Mouse (Mus musculus) forebrain, embryonic 13.5 days (tissue): ENCODE data around the gene Tesmin. TPM values are rescaled to one million over a fixed set of nuclear protein-coding genes. Genes with fewer than 3 reads are reported as not detected.
A peak's percentile ranks its signal among the peaks of the same experiment; 100 is the strongest.

Experiments used
- ATAC-seq: fragments of 200-750 bp; cut with Nextera tagmentation; 2 replicates; pipeline ENCODE4 v1.8.0; 2017
- H3K27ac ChIP-seq: fragments of 300-500 bp; sonication (generic); 2 replicates; pipeline ENCODE4 v1.5.1; 2015; ENCODE audit warnings: inconsistent platforms, mild to moderate bottlenecking, moderate library complexity
- H3K27me3 ChIP-seq: fragments of 300-500 bp; sonication (generic); 2 replicates; pipeline ENCODE4 v1.6.1; 2015; ENCODE audit warnings: mild to moderate bottlenecking, inconsistent platforms
- H3K36me3 ChIP-seq: fragments of 300-500 bp; sonication (generic); 2 replicates; pipeline ENCODE4 v1.6.1; 2015; ENCODE audit warnings: mild to moderate bottlenecking, inconsistent platforms; ENCODE audit not compliant: poor library complexity, severe bottlenecking
- H3K4me1 ChIP-seq: fragments of 300-500 bp; sonication (generic); 2 replicates; pipeline ENCODE4 v1.6.1; 2015; ENCODE audit warnings: inconsistent platforms
- H3K4me2 ChIP-seq: fragments of 300-500 bp; sonication (generic); 2 replicates; pipeline ENCODE4 v1.6.1; 2015; ENCODE audit warnings: inconsistent platforms, mild to moderate bottlenecking, moderate library complexity
- H3K4me3 ChIP-seq: fragments of 300-500 bp; sonication (generic); 2 replicates; pipeline ENCODE4 v1.5.1; 2015; ENCODE audit warnings: mild to moderate bottlenecking, inconsistent platforms
- H3K9ac ChIP-seq: fragments of 300-500 bp; sonication (generic); 2 replicates; pipeline ENCODE4 v1.6.1; 2015; ENCODE audit warnings: mild to moderate bottlenecking, inconsistent platforms
- H3K9me3 ChIP-seq: fragments of 300-500 bp; sonication (generic); replicated peaks from 2 replicates; pipeline ENCODE4 v1.6.1; 2016; ENCODE audit warnings: inconsistent platforms
- WGBS: fragments of 180-500 bp; shearing (Covaris S2); methylation state at CpG from one replicate; pipeline ENCODE4 v1.1.7; 2015; 5-methylcytosine and 5-hydroxymethylcytosine counted together
- polyA plus RNA-seq: library from polyadenylated mRNA; unstranded; fragments of >200 nt; fragmentation: Nextera tagmentation; extraction: Ambion mirVana; gene quantifications from 2 replicates; pipeline ENCODE4 v1.2.1, GENCODE M21; 2015

Gene Tesmin
- polyA plus RNA-seq = 0.21 and 0.30 TPM in 2 replicates

DNA sequence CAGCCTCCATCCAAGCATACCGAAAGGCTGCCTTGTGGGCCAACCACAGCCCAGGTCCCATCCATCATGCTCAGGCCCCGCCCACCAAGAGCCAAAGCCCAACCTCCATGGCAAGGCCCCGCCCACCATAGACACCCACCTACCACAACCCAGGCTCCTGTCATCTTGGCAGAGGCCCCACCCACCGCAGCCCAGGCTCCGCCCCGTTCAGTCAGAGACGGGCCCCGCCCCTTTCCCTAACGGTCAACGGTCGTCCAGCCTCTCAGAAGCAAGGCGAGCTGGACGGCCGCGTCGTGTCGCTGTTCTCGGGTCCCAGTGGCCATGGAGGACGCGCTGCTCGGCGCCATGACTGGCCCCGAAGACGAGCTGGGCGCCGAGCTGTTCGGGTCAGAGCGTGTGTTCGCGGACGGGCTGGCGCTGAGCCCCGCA is at the start of gene Tesmin:
Tesmin (plus strand) TSS at position 229 of the 429 bp plus-strand sequence.
- no peak within 1 kb of the TSS for H3K27ac ChIP-seq

DNA sequence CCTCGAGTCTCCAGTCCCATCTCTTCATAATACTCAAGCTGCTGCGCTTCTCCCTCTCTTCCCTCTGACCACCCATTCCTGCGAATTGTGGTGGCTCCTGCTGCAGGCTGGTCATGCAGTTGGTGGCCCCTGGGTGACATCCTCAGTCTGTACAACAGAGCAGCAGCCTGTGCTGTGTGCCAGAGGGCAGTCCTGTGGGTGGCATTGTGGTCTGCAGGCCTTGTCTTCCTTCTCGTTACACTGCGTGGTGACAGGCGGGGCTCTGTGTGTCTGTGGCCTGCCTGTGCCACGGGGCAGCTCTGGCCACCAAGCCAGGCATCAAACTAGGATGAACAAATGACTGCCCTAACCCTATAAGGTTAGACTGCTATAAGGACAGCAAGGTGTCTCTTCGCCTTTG is 49.5 kb upstream of the Tesmin start:
- H3K4me2 ChIP-seq = no peak overlapping the region
- H3K27me3 ChIP-seq = no peaks in the 10 kb centered on the region
- no peak overlapping the region for H3K4me3 ChIP-seq
- 90% methylated on average over 8 of the region's 8 CpGs for WGBS
- H3K4me1 ChIP-seq = peaks cover 10% of the 10 kb centered on the region
- no peak overlapping the region for H3K9ac ChIP-seq
- no peak overlapping the region for H3K27ac ChIP-seq
- ATAC-seq = no peak
- H3K9me3 ChIP-seq = no peaks in the 10 kb centered on the region
- no peaks in the 10 kb centered on the region for H3K36me3 ChIP-seq

More for the DNA sequence above, at the start of gene Tesmin:
- Histone ChIP-seq H3K4me1 (no peaks in the 10 kb centered on the region), H3K9ac (peak within 1 kb of the TSS; percentile 54), H3K36me3 (peaks cover 6% of the 10 kb centered on the region; the same call in 1 of the 2 replicates), H3K4me2 (peak within 1 kb of the TSS; percentile 76), H3K4me3 (peak within 1 kb of the TSS; percentile 43), H3K27me3 (no peaks in the 10 kb centered on the region), H3K9me3 (0 out of 2 replicates have a peak, but pooled peaks cover 4% of the 10 kb centered on the region)
- under 1% methylated on average over 31 of the region's 33 CpGs for WGBS
- peak; percentile 85 for ATAC-seq

DNA sequence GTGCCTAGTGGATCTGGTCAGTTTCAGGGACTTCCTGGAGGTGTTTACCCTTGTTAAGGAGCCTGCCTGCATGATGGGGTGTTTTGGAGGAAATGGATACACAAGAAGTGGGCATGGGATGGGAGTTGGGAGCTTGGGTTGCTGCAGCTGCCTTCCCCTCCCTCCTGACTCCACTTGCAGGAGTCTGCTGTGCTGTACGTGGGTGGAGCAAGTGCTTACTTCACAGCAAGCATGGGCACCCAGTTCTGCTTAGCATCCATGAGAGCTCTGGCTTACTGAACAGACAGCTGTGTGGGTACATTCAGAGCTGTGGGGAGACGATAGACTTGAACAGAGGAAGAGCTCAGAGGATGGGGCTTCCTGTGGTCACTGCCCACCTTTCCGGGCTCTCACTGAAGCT is 47.6 kb upstream of the Tesmin start:
- H3K27me3 ChIP-seq = no peaks in the 10 kb centered on the region
- no peak overlapping the region for H3K4me2 ChIP-seq
- H3K27ac ChIP-seq = no peak overlapping the region
- H3K4me1 ChIP-seq = peaks cover 14% of the 10 kb centered on the region; the same call in 1 of the 2 replicates
- H3K9ac ChIP-seq = no peak overlapping the region
- 80% methylated on average over 3 of the region's 3 CpGs for WGBS
- no peaks in the 10 kb centered on the region for H3K36me3 ChIP-seq
- no peaks in the 10 kb centered on the region for H3K9me3 ChIP-seq
- ATAC-seq = no peak
- no peak overlapping the region for H3K4me3 ChIP-seq

DNA sequence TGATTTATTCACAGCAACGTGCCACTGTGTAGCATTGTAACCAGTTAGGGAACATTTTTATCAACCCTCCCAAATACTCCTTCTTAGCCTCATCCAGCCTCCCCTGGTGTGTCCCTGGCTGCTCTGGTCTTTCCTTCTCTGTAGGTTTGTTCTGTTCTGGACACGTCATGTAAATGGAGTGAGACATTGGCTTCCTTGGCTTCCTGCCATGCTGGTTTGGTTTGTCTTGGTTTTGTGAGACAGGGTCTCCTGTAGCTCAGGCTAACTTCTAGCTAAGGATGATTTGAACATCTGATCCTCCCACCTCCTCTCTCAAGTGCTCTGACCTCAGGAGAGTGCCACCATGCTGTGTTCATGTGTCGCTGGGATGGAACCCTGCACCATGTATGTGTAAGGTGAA is 44.7 kb upstream of the Tesmin start:
- Histone ChIP-seq H3K9me3 (peaks cover 5% of the 10 kb centered on the region; the same call in 1 of the 2 replicates), H3K36me3 (no peaks in the 10 kb centered on the region), H3K27ac (no peak overlapping the region), H3K4me2 (no peak overlapping the region), H3K9ac (no peak overlapping the region), H3K27me3 (no peaks in the 10 kb centered on the region), H3K4me3 (no peak overlapping the region), H3K4me1 (peaks cover 14% of the 10 kb centered on the region; the same call in 1 of the 2 replicates)
- ATAC-seq = no peak
- WGBS = 68% methylated on average over 3 of the region's 3 CpGs

DNA sequence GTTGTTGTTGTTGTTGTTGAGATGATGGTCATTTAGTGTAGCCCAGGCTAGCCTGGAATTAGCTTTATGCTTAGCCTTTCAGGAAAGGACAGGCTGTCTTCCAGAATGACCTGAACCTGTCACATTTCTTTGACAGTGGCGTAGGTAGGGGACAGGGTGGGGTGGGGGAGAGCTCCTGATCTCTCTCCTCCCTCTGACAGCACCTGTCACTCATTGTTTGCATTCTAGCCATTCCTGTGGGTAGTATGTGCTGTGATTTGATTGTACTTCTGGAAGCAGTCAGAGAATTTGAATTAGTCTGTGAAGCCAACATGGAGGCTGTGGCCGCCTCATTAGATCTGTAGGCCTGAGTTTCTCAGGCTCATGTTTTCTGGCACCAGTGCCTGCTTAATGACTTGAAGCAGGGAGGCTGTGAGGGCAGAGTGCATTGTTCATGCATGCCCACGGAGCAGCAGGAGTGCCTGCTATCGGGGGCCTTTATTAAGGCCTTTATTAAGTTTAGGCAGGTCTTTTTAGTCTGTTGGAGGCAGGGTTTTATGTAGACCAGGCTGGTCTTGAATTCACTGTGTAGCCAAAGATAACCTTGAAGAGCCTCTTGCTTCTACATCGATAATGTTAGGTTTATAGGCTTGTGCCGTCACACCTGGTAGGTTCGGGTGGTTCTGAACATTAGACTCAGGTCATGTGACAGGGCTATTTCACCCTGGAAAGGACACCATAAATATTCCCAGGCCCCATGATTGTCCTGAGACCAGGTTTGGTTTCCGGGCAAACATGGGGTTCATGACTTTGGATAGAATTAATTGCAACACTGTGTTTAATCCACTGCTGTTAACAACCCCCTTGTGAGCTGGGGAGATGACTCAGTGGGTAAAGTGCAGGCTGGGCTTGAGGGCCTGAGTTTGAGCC is 43.8 kb upstream of the Tesmin start:
- 58% methylated on average over 8 of the region's 8 CpGs for WGBS
- Histone ChIP-seq H3K27me3 (no peaks in the 10 kb centered on the region), H3K36me3 (no peaks in the 10 kb centered on the region), H3K4me3 (no peak overlapping the region), H3K4me1 (peaks cover 14% of the 10 kb centered on the region; the same call in 1 of the 2 replicates), H3K27ac (0 out of 2 replicates have a peak overlapping the region, but pooled peaks have one; percentile 1), H3K4me2 (no peak overlapping the region), H3K9ac (no peak overlapping the region), H3K9me3 (peaks cover 5% of the 10 kb centered on the region; the same call in 1 of the 2 replicates)
- ATAC-seq = peak; percentile 30; the same call in 1 of the 2 replicates

DNA sequence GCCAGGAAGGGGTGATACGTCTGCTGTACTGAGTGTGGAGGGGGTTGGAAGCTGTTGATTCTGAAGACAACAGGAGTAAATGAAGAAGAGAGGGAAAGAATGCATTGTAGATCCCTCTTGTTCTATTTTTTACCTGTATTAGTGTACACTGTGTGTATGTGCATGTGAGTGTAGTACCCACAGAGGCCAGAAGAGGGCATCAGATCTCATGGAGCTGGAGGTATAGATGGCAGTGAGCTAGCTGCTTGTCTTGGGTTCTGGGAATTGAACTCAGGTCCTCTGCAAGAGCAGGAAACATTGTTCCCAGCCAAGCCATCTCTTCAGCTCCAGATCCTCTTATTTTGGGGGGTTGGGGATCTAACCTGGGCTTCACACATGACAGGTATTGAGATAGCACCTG is 40.9 kb upstream of the Tesmin start:
- ATAC-seq = no peak
- peaks cover 14% of the 10 kb centered on the region; the same call in 1 of the 2 replicates for H3K4me1 ChIP-seq
- 96% methylated on average over 1 of the region's 1 CpGs for WGBS

DNA sequence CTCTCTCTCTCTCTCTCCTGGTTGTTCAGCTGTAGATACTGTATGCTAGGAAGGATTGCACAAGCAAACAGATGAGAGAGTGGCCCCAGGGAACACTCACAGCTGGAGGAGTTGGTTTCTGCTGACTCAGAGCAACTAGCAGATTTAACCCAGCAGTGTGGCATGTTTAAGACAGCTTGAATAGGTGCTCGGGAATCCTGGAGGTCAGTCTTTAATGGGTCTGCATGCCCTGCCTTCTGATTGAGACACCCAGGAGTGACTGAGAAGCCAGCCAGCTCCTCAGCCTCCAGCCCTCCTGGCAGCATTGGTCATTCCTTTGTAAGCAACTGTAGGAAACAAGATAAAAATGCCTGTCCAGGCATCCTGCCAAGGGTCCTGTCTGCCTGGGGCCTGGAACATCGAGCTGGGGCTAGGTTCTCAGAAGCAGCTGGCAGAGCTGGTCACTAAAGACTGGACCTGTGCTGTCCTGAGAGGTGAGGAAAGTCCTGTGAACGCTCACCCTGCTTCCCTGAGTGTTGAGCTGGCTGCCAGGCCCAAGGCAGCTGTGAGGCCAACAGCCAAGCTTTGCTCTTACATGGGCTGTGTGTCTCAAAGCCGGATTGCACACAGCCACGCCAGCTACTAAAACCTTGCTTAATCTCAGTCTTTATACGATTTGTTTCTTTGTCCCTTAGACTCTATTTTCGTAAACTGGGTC is 35.1 kb upstream of the Tesmin start:
- H3K27ac ChIP-seq = no peak overlapping the region
- H3K36me3 ChIP-seq = no peaks in the 10 kb centered on the region
- H3K9me3 ChIP-seq = no peaks in the 10 kb centered on the region
- 72% methylated on average over 7 of the region's 7 CpGs for WGBS
- no peak overlapping the region for H3K9ac ChIP-seq
- H3K4me3 ChIP-seq = no peak overlapping the region
- no peaks in the 10 kb centered on the region for H3K27me3 ChIP-seq
- ATAC-seq = no peak
- H3K4me2 ChIP-seq = no peak overlapping the region
- no peaks in the 10 kb centered on the region for H3K4me1 ChIP-seq

More for the DNA sequence above, 40.9 kb upstream of the Tesmin start:
- Histone ChIP-seq H3K36me3 (no peaks in the 10 kb centered on the region), H3K9me3 (peaks cover 5% of the 10 kb centered on the region; the same call in 1 of the 2 replicates), H3K4me3 (no peak overlapping the region), H3K4me2 (no peak overlapping the region), H3K27me3 (no peaks in the 10 kb centered on the region), H3K27ac (no peak overlapping the region), H3K9ac (no peak overlapping the region)

DNA sequence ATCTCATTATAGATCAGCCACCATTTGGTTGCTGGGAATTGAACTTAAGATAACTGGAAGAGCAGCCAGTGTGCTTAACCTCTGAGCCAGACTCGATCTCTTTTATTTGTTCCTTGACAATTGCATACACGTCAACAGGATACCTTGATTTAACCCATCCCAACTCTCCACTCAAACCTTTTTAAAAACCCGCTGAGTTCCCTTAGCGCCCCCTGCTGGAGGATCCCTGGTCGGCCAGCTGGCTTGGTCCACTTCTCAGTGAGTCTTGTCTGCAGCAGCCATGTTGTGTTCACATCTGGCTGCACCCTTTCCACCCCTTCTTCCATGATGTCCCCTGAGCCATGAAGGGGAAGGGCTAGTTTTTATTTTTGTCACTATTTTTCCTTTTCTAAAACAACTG is 33.6 kb upstream of the Tesmin start:
- no peak for ATAC-seq
- no peak overlapping the region for H3K4me2 ChIP-seq
- no peaks in the 10 kb centered on the region for H3K4me1 ChIP-seq
- no peak overlapping the region for H3K27ac ChIP-seq
- H3K27me3 ChIP-seq = no peaks in the 10 kb centered on the region
- H3K9me3 ChIP-seq = no peaks in the 10 kb centered on the region
- no peaks in the 10 kb centered on the region for H3K36me3 ChIP-seq
- H3K9ac ChIP-seq = no peak overlapping the region
- WGBS = 63% methylated on average over 5 of the region's 5 CpGs
- H3K4me3 ChIP-seq = no peak overlapping the region

DNA sequence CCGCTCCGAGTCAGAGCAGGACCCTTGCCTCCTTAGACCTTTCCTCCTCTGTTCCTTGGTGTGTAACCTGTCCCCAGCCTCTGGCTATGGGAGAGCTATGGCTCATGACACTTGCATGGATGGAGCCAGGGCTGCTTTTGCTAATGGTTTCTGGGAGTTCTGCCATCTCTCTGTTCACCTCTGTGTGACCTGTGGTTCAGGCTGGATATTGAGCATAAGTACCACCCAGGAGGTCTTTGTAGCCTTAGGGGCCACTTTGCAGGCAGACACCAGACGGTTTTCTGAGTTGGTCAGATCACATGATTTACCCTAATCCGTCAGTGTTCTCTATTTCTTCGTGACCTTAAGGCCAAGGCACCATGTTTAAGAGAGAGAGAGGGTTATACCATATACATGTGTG is 32.1 kb upstream of the Tesmin start:
- no peak overlapping the region for H3K9ac ChIP-seq
- no peak overlapping the region for H3K27ac ChIP-seq
- H3K4me2 ChIP-seq = no peak overlapping the region
- no peaks in the 10 kb centered on the region for H3K36me3 ChIP-seq
- WGBS = 73% methylated on average over 5 of the region's 5 CpGs
- no peak overlapping the region for H3K4me3 ChIP-seq
- no peaks in the 10 kb centered on the region for H3K4me1 ChIP-seq
- H3K27me3 ChIP-seq = no peaks in the 10 kb centered on the region
- no peak for ATAC-seq
- H3K9me3 ChIP-seq = no peaks in the 10 kb centered on the region

DNA sequence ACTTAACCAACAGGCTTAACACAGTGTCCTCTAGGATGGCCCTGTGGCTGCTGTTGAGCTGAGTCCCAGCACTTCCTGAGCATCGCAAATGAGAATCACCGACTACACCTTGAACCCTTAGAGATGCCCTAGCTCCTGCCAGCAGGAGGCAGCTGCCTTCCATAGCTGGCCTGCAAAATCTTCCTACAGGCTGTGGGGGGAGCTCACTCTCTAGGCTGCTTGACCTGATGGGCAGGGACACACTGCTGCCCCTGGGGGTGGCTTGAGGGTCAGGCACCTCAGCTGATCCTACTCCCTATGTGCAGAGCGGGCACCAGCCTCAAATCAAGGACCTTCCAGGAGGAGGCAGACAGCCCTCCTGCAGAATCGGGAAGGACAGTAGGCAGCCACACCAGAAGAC is 31.0 kb upstream of the Tesmin start:
- no peak for ATAC-seq
- Histone ChIP-seq H3K36me3 (no peaks in the 10 kb centered on the region), H3K4me2 (no peak overlapping the region), H3K27ac (no peak overlapping the region), H3K9me3 (no peaks in the 10 kb centered on the region), H3K27me3 (no peaks in the 10 kb centered on the region), H3K4me3 (no peak overlapping the region), H3K9ac (no peak overlapping the region), H3K4me1 (no peaks in the 10 kb centered on the region)
- 81% methylated on average over 4 of the region's 4 CpGs for WGBS

DNA sequence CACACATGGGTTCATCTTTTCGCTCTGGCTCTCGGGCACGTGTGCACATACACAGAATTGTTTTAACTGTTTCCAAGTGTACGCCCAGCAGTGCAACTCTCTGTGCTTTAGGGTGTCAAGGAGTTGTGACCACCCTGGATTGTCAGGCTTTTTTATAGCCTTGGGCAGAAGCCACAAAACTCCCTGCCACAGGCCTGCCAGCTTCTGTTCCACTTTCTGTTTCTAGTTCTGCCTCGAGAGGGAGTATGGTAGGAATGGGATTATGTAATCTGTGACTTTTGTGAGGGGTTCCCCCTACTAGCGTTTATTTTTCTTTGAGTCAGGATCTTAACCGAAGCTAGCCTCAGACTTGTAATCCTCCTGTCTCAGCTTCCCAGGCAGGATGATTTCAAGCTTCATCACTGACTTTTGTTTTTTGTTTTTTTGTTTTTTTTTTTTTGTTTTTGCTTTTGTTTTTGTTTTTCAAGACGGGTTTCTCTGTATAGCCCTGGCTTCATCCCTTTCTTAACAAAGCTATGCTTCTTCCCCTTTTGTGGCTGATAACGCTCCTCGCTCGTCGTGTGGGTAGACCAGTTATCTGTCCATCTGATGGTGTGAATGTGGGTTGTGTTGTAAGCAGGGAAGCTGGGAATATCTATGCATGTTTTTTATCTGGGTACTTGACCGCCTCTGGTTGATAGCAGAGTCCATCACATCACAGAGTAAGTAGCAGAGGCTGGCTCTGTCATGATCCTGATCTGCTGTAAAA is 28.6 kb upstream of the Tesmin start:
- ATAC-seq = no peak
- H3K27me3 ChIP-seq = no peaks in the 10 kb centered on the region
- H3K4me2 ChIP-seq = no peak overlapping the region
- H3K4me1 ChIP-seq = no peaks in the 10 kb centered on the region
- H3K9ac ChIP-seq = no peak overlapping the region
- H3K27ac ChIP-seq = no peak overlapping the region
- peaks cover 3% of the 10 kb centered on the region; the same call in 1 of the 2 replicates for H3K36me3 ChIP-seq
- 91% methylated on average over 13 of the region's 13 CpGs for WGBS
- no peaks in the 10 kb centered on the region for H3K9me3 ChIP-seq
- no peak overlapping the region for H3K4me3 ChIP-seq
